Mouse (Mus musculus) lung, postnatal 36 days (tissue): ENCODE measurements around the gene Ankrd28.
A peak's percentile ranks its signal among the peaks of the same experiment; 100 is the strongest.
"Not testable (repeated sequence)": the region's sequence is repeated elsewhere in the genome, so short reads cannot be mapped to it uniquely, and the experiment has no call there.

Source experiments
- DNase-seq: peaks from one replicate; pipeline ENCODE4 v3.0.0; 2022; ENCODE audit warnings: mixed read lengths

Ankrd28 gene

GRCm38 (mm10) chr14:31793979-31794775, 36.3 kb downstream of the Ankrd28 start:
- DNase-seq = peak; percentile 57

GRCm38 (mm10) chr14:31790797-31791196, 39.7 kb downstream of the Ankrd28 start:
- peak; percentile 59 for DNase-seq

- no peak for DNase-seq
These were observed 43.5 kb downstream of the Ankrd28 start for GRCm38 (mm10) chr14:31786906-31787305.

GRCm38 (mm10) chr14:31785681-31786080, 44.8 kb downstream of the Ankrd28 start:
- DNase-seq = no peak

GRCm38 (mm10) chr14:31784975-31785374, 45.5 kb downstream of the Ankrd28 start:
- no peak for DNase-seq

- peak; percentile 27 for DNase-seq
These were observed 49.0 kb downstream of the Ankrd28 start for GRCm38 (mm10) chr14:31781309-31782049.

- DNase-seq = no peak
These were observed 49.8 kb downstream of the Ankrd28 start for GRCm38 (mm10) chr14:31780412-31781233.

- no peak for DNase-seq
These were observed 56.9 kb downstream of the Ankrd28 start for GRCm38 (mm10) chr14:31773518-31773917.

GRCm38 (mm10) chr14:31772251-31772650, 58.2 kb downstream of the Ankrd28 start:
- DNase-seq = peak; percentile 35

- DNase-seq = no peak
These were observed 61.9 kb downstream of the Ankrd28 start for GRCm38 (mm10) chr14:31768531-31768930.

GRCm38 (mm10) chr14:31764083-31764482, 66.4 kb downstream of the Ankrd28 start:
- no peak for DNase-seq

GRCm38 (mm10) chr14:31761727-31762126, 68.7 kb downstream of the Ankrd28 start:
- DNase-seq = peak; percentile 30

GRCm38 (mm10) chr14:31759195-31759594, 71.3 kb downstream of the Ankrd28 start:
- DNase-seq = no peak

- not testable (repeated sequence) for DNase-seq
These were observed 72.0 kb downstream of the Ankrd28 start for GRCm38 (mm10) chr14:31758410-31758809.

GRCm38 (mm10) chr14:31748239-31748873, 82.1 kb downstream of the Ankrd28 start:
- no peak for DNase-seq

GRCm38 (mm10) chr14:31742523-31742922, 87.9 kb downstream of the Ankrd28 start:
- no peak for DNase-seq

GRCm38 (mm10) chr14:31734811-31735210, 95.6 kb downstream of the Ankrd28 start:
- no peak for DNase-seq

- no peak for DNase-seq
These were observed 102.9 kb downstream of the Ankrd28 start for GRCm38 (mm10) chr14:31727522-31727921.

- DNase-seq = no peak
These were observed 107.7 kb downstream of the Ankrd28 start for GRCm38 (mm10) chr14:31722746-31723145.

GRCm38 (mm10) chr14:31721256-31721655, 109.2 kb downstream of the Ankrd28 start:
- DNase-seq = no peak

GRCm38 (mm10) chr14:31718332-31718731, 112.1 kb downstream of the Ankrd28 start:
- DNase-seq = no peak

- DNase-seq = no peak
These were observed 113.1 kb downstream of the Ankrd28 start for GRCm38 (mm10) chr14:31717360-31717759.

GRCm38 (mm10) chr14:31715669-31716068, 114.8 kb downstream of the Ankrd28 start:
- no peak for DNase-seq
